Mouse (Mus musculus): ENCODE measurements at regions not wholly inside any gene's neighbourhood (a gene's known extent, or its start where the extent isn't known, plus 50 kb on each side); places are given as distances from the start of the nearest gene placed in this dataset.
"Not testable (repeated sequence)": the region's sequence is repeated elsewhere in the genome, so short reads cannot be mapped to it uniquely, and the experiment has no call there.

GRCm38 (mm10) chr17:9066633-9067032 is 78.5 kb downstream of the 1700010I14Rik start:
- not testable (repeated sequence) for H3K27me3 ChIP-seq (ENCODE audit: control insufficient read depth, insufficient read depth, low read length); DNase-seq; H3K4me1 ChIP-seq (ENCODE audit: control insufficient read depth, insufficient read depth, low read length); H3K4me3 ChIP-seq (replicated peaks; ENCODE audit: insufficient read depth, low read depth, low read length); H3K27ac ChIP-seq (ENCODE audit: insufficient read depth, low read length)
- 38% methylated on average over 2 of the region's 2 CpGs for WGBS

GRCm38 (mm10) chr17:9068859-9069602 is 80.9 kb downstream of the 1700010I14Rik start:
- WGBS = 77% methylated on average over 5 of the region's 5 CpGs
- no peak overlapping the region for H3K4me3 ChIP-seq (replicated peaks; ENCODE audit: insufficient read depth, low read depth, low read length)
- H3K27me3 ChIP-seq (ENCODE audit: control insufficient read depth, insufficient read depth, low read length) = no peaks in the 10 kb centered on the region
- DNase-seq = no peak
- no peaks in the 10 kb centered on the region for H3K4me1 ChIP-seq (ENCODE audit: control insufficient read depth, insufficient read depth, low read length)
- no peak overlapping the region for H3K27ac ChIP-seq (ENCODE audit: insufficient read depth, low read length)
- TF ChIP-seq CTCF (IDR thresholded peaks at IDR 0.05; ENCODE audit: borderline replicate concordance, insufficient read depth, low read depth, low read length) (no peak), POLR2A (IDR thresholded peaks at IDR 0.05; ENCODE audit: borderline replicate concordance, insufficient read depth, low read length) (no peak)

- H3K27ac ChIP-seq (ENCODE audit: insufficient read depth, low read length) = no peak overlapping the region
- H3K4me3 ChIP-seq (replicated peaks; ENCODE audit: insufficient read depth, low read depth, low read length) = no peak overlapping the region
- no peak for DNase-seq
- H3K4me1 ChIP-seq (ENCODE audit: control insufficient read depth, insufficient read depth, low read length) = no peaks in the 10 kb centered on the region
- no peaks in the 10 kb centered on the region for H3K27me3 ChIP-seq (ENCODE audit: control insufficient read depth, insufficient read depth, low read length)
- no peak for TF ChIP-seq CTCF (IDR thresholded peaks at IDR 0.05; ENCODE audit: borderline replicate concordance, insufficient read depth, low read depth, low read length)
- TF ChIP-seq POLR2A (IDR thresholded peaks at IDR 0.05; ENCODE audit: borderline replicate concordance, insufficient read depth, low read length) = no peak
- WGBS = 95% methylated on average over 5 of the region's 5 CpGs
These were observed 95.5 kb downstream of the 1700010I14Rik start for GRCm38 (mm10) chr17:9083629-9084028.

GRCm38 (mm10) chr17:9127866-9128265 is 139.7 kb downstream of the 1700010I14Rik start:
- whole genome bisulfite sequencing = 60% methylated on average over 8 of the region's 8 CpGs
- no peaks in the 10 kb centered on the region for H3K4me1 ChIP-seq (ENCODE audit: control insufficient read depth, insufficient read depth, low read length)
- DNase-seq = no peak
- H3K27me3 ChIP-seq (ENCODE audit: control insufficient read depth, insufficient read depth, low read length) = no peaks in the 10 kb centered on the region
- no peak overlapping the region for H3K4me3 ChIP-seq (replicated peaks; ENCODE audit: insufficient read depth, low read depth, low read length)
- H3K27ac ChIP-seq (ENCODE audit: insufficient read depth, low read length) = no peak overlapping the region
- TF ChIP-seq POLR2A (IDR thresholded peaks at IDR 0.05; ENCODE audit: borderline replicate concordance, insufficient read depth, low read length) (no peak), CTCF (IDR thresholded peaks at IDR 0.05; ENCODE audit: borderline replicate concordance, insufficient read depth, low read depth, low read length) (no peak)

- TF ChIP-seq POLR2A (IDR thresholded peaks at IDR 0.05; ENCODE audit: borderline replicate concordance, insufficient read depth, low read length) (no peak), CTCF (IDR thresholded peaks at IDR 0.05; ENCODE audit: borderline replicate concordance, insufficient read depth, low read depth, low read length) (peak; percentile 18; the same call in 1 of the 2 replicates)
- 70% methylated on average over 6 of the region's 6 CpGs for WGBS
- H3K27ac ChIP-seq (ENCODE audit: insufficient read depth, low read length) = no peak overlapping the region
- H3K4me3 ChIP-seq (replicated peaks; ENCODE audit: insufficient read depth, low read depth, low read length) = no peak overlapping the region
- no peak for DNase-seq
- H3K4me1 ChIP-seq (ENCODE audit: control insufficient read depth, insufficient read depth, low read length) = no peaks in the 10 kb centered on the region
- no peaks in the 10 kb centered on the region for H3K27me3 ChIP-seq (ENCODE audit: control insufficient read depth, insufficient read depth, low read length)
These were observed 157.6 kb downstream of the 1700010I14Rik start for GRCm38 (mm10) chr17:9145605-9146223.

GRCm38 (mm10) chr17:9150654-9151053 is 162.5 kb downstream of the 1700010I14Rik start:
- DNase-seq = no peak
- TF ChIP-seq CTCF (IDR thresholded peaks at IDR 0.05; ENCODE audit: borderline replicate concordance, insufficient read depth, low read depth, low read length) (no peak), POLR2A (IDR thresholded peaks at IDR 0.05; ENCODE audit: borderline replicate concordance, insufficient read depth, low read length) (no peak)
- Histone ChIP-seq H3K4me1 (ENCODE audit: control insufficient read depth, insufficient read depth, low read length) (no peaks in the 10 kb centered on the region), H3K27ac (ENCODE audit: insufficient read depth, low read length) (no peak overlapping the region), H3K27me3 (ENCODE audit: control insufficient read depth, insufficient read depth, low read length) (no peaks in the 10 kb centered on the region), H3K4me3 (replicated peaks; ENCODE audit: insufficient read depth, low read depth, low read length) (no peak overlapping the region)
- WGBS = 93% methylated on average over 1 of the region's 1 CpGs

- Histone ChIP-seq H3K27me3 (ENCODE audit: control insufficient read depth, insufficient read depth, low read length) (no peaks in the 10 kb centered on the region), H3K4me1 (ENCODE audit: control insufficient read depth, insufficient read depth, low read length) (no peaks in the 10 kb centered on the region; the same call in none of the 2 replicates), H3K27ac (ENCODE audit: insufficient read depth, low read length) (no peak overlapping the region), H3K4me3 (replicated peaks; ENCODE audit: insufficient read depth, low read depth, low read length) (no peak overlapping the region)
- TF ChIP-seq CTCF (IDR thresholded peaks at IDR 0.05; ENCODE audit: borderline replicate concordance, insufficient read depth, low read depth, low read length) (no peak), POLR2A (IDR thresholded peaks at IDR 0.05; ENCODE audit: borderline replicate concordance, insufficient read depth, low read length) (no peak)
- WGBS = 86% methylated on average over 6 of the region's 6 CpGs
- no peak for DNase-seq
These were observed 174.0 kb downstream of the 1700010I14Rik start for GRCm38 (mm10) chr17:9162148-9162547.

- Histone ChIP-seq H3K4me3 (replicated peaks; ENCODE audit: insufficient read depth, low read depth, low read length) (no peak overlapping the region), H3K27ac (ENCODE audit: insufficient read depth, low read length) (no peak overlapping the region), H3K27me3 (ENCODE audit: control insufficient read depth, insufficient read depth, low read length) (no peaks in the 10 kb centered on the region), H3K4me1 (ENCODE audit: control insufficient read depth, insufficient read depth, low read length) (no peaks in the 10 kb centered on the region; the same call in none of the 2 replicates)
- 94% methylated on average over 5 of the region's 5 CpGs for WGBS
- DNase-seq = no peak
- TF ChIP-seq POLR2A (IDR thresholded peaks at IDR 0.05; ENCODE audit: borderline replicate concordance, insufficient read depth, low read length) (no peak), CTCF (IDR thresholded peaks at IDR 0.05; ENCODE audit: borderline replicate concordance, insufficient read depth, low read depth, low read length) (no peak)
These were observed 174.5 kb downstream of the 1700010I14Rik start for GRCm38 (mm10) chr17:9162676-9163075.
